Mouse (Mus musculus) lung, adult 2 months (tissue): Measurements from ENCODE around the gene Bbip1.

Experiments used
- CTCF ChIP-seq: fragments of 200-500 bp; IDR thresholded peaks from 2 replicates; pipeline ENCODE4 v1.5.1; 2011; ENCODE audit warnings: mild to moderate bottlenecking, low read length, control low read depth; ENCODE audit not compliant: insufficient read depth
- POLR2A ChIP-seq: fragments of 200-500 bp; IDR thresholded peaks from 2 replicates; pipeline ENCODE4 v1.6.1; 2011; ENCODE audit warnings: low read depth, mild to moderate bottlenecking, control low read depth, low read length, borderline replicate concordance; ENCODE audit errors: extremely low read depth

GRCm38 (mm10) chr19:53888331-53888730, 56.1 kb downstream of the Bbip1 start:
- no peak for TF ChIP-seq CTCF
- TF ChIP-seq POLR2A: no peak
